Mouse (Mus musculus): ENCODE measurements around the gene Kcnip1. TPM values are rescaled to one million over a fixed set of nuclear protein-coding genes. Genes with fewer than 3 reads are reported as not detected.
A peak's percentile ranks its signal among the peaks of the same experiment; 100 is the strongest.

Kcnip1 gene
- polyA plus RNA-seq, 1 experiment, result not detected

DNA sequence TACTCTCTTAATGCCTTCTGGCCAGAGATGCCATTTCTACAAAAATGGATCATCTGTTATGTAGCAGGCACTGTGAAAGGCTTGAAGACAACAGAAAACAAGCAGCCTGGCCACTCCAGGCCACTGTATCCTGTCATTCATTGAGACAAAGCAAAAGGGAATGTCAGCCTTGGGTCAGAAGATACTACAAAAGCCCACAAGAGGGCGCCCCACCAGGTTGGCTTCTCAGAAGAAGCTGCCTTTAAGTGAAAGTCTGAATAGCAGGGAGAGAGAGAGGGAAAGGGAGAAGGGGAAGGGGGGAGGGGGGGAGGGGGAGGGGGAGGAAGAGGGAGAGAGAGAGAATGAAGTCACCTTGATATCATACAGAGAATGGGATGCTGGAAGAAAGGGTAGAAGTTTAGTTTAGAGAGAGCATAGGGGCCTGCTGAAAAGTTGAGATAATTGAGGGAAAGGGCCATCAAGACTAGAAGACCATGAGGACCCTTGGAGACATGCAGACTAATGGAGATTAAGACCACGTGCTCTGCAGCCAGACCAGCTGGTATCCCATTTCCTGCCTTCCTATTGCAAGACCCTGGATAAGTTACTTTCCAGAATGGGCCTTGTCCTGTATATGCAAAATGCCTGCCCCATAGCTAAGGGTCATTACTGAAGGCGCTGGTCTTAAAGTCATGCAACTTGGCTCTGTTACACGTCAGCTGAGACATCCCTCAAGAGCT, 48.7 kb downstream of the Kcnip1 start:
- Histone ChIP-seq H3K4me3 (ENCODE audit: extremely low read depth, insufficient read depth, insufficient read length) (no peak overlapping the region), H3K36me3 (ENCODE audit: control insufficient read depth, insufficient read depth, low read length) (no peaks in the 10 kb centered on the region), H3K4me1 (ENCODE audit: control insufficient read depth, insufficient read depth, insufficient read length) (peaks cover 6% of the 10 kb centered on the region; the same call in 1 of the 2 replicates), H3K27ac (ENCODE audit: insufficient read depth, low read length) (no peak overlapping the region), H3K27me3 (ENCODE audit: control insufficient read depth, insufficient read depth, low read length) (no peaks in the 10 kb centered on the region)
- DNase-seq (ENCODE audit: low read depth in 1 of 2, low spot score in 2 of 2), result no peak
- peak; percentile 39; the same call in 1 of the 2 replicates for TF ChIP-seq CTCF (IDR thresholded peaks at IDR 0.05; ENCODE audit: extremely low read depth, insufficient read depth, insufficient read length, insufficient replicate concordance)
- TF ChIP-seq POLR2A (IDR thresholded peaks at IDR 0.05; ENCODE audit: low read depth, low read length), result no peak
- WGBS, result 71% methylated on average over 4 of the region's 4 CpGs

GRCm38 (mm10) chr11:33943565-33943964, 49.4 kb downstream of the Kcnip1 start:
- H3K4me1 ChIP-seq (ENCODE audit: control insufficient read depth, insufficient read depth, insufficient read length), result peaks cover 6% of the 10 kb centered on the region; the same call in 1 of the 2 replicates
- H3K27me3 ChIP-seq (ENCODE audit: control insufficient read depth, insufficient read depth, low read length), result no peaks in the 10 kb centered on the region
- WGBS, result 85% methylated on average over 1 of the region's 1 CpGs
- no peak overlapping the region for H3K27ac ChIP-seq (ENCODE audit: insufficient read depth, low read length)
- no peak overlapping the region for H3K4me3 ChIP-seq (ENCODE audit: extremely low read depth, insufficient read depth, insufficient read length)
- no peak for DNase-seq (ENCODE audit: low read depth in 1 of 2, low spot score in 2 of 2)
- TF ChIP-seq POLR2A (IDR thresholded peaks at IDR 0.05; ENCODE audit: low read depth, low read length) (no peak), CTCF (IDR thresholded peaks at IDR 0.05; ENCODE audit: extremely low read depth, insufficient read depth, insufficient read length, insufficient replicate concordance) (no peak)
- no peaks in the 10 kb centered on the region for H3K36me3 ChIP-seq (ENCODE audit: control insufficient read depth, insufficient read depth, low read length)

- WGBS, result 40% methylated on average over 4 of the region's 4 CpGs
- Histone ChIP-seq H3K27ac (ENCODE audit: insufficient read depth, low read length) (peak overlapping the region; percentile 72; the same call in 1 of the 2 replicates), H3K4me3 (ENCODE audit: extremely low read depth, insufficient read depth, insufficient read length) (no peak overlapping the region), H3K27me3 (ENCODE audit: control insufficient read depth, insufficient read depth, low read length) (no peaks in the 10 kb centered on the region), H3K4me1 (ENCODE audit: control insufficient read depth, insufficient read depth, insufficient read length) (peaks cover 6% of the 10 kb centered on the region; the same call in 1 of the 2 replicates), H3K36me3 (ENCODE audit: control insufficient read depth, insufficient read depth, low read length) (no peaks in the 10 kb centered on the region)
- no peak for TF ChIP-seq POLR2A (IDR thresholded peaks at IDR 0.05; ENCODE audit: low read depth, low read length)
- no peak for TF ChIP-seq CTCF (IDR thresholded peaks at IDR 0.05; ENCODE audit: extremely low read depth, insufficient read depth, insufficient read length, insufficient replicate concordance)
- no peak for DNase-seq (ENCODE audit: low read depth in 1 of 2, low spot score in 2 of 2)
Measured at GRCm38 (mm10) chr11:33939456-33940113, 53.4 kb downstream of the Kcnip1 start.

DNA sequence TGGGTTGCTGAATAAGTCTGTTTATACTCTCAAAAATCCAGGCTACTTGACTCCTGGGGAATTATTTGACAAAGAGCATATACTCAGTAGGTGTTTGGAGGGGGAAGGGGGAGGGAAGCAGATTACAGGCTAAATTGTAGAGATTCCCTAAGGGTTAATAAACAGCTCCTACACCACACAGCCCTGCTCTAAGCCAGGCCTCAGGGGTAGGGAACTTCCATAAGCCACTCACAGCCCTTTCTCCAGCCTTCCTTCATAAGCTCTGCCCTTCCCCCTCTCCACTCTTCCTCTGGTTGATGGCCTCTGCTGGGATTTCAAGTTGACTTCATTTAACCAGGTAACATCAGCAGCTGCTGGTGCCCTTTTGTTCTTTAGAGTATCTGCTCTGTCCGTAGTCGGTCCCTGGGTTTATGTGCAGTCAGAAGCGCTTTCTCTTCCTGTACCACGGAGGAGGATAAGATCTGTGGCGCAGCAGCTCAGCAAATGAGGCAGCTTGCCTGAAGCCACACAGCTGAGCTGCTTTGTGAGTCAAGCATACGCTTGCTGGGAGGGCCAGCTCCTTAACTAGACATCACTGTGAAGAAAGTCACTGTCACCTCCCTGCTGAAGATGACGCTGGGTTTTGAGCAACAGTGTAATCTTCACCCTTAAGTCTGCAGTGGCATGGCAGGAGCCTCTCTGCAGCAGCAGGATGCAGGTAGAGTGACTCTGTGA, 54.2 kb downstream of the Kcnip1 start:
- peaks cover 6% of the 10 kb centered on the region; the same call in 1 of the 2 replicates for H3K4me1 ChIP-seq (ENCODE audit: control insufficient read depth, insufficient read depth, insufficient read length)
- H3K4me3 ChIP-seq (ENCODE audit: extremely low read depth, insufficient read depth, insufficient read length), result peak overlapping the region; percentile 7; the same call in 1 of the 2 replicates
- no peaks in the 10 kb centered on the region for H3K27me3 ChIP-seq (ENCODE audit: control insufficient read depth, insufficient read depth, low read length)
- 23% methylated on average over 7 of the region's 7 CpGs for WGBS
- peak; percentile 16 to 41 for DNase-seq (ENCODE audit: low read depth in 1 of 2, low spot score in 2 of 2)
- H3K36me3 ChIP-seq (ENCODE audit: control insufficient read depth, insufficient read depth, low read length), result no peaks in the 10 kb centered on the region
- H3K27ac ChIP-seq (ENCODE audit: insufficient read depth, low read length), result peak overlapping the region; percentile 72
- TF ChIP-seq POLR2A (IDR thresholded peaks at IDR 0.05; ENCODE audit: low read depth, low read length) (no peak), CTCF (IDR thresholded peaks at IDR 0.05; ENCODE audit: extremely low read depth, insufficient read depth, insufficient read length, insufficient replicate concordance) (no peak)

GRCm38 (mm10) chr11:33937641-33938040, 55.3 kb downstream of the Kcnip1 start:
- 76% methylated on average over 8 of the region's 8 CpGs for whole genome bisulfite sequencing
- DNase-seq (ENCODE audit: low read depth in 1 of 2, low spot score in 2 of 2), result no peak
- no peak for TF ChIP-seq CTCF (IDR thresholded peaks at IDR 0.05; ENCODE audit: extremely low read depth, insufficient read depth, insufficient read length, insufficient replicate concordance)
- TF ChIP-seq POLR2A (IDR thresholded peaks at IDR 0.05; ENCODE audit: low read depth, low read length), result no peak
- Histone ChIP-seq H3K4me1 (ENCODE audit: control insufficient read depth, insufficient read depth, insufficient read length) (peaks cover 9% of the 10 kb centered on the region; the same call in 1 of the 2 replicates), H3K27ac (ENCODE audit: insufficient read depth, low read length) (peak overlapping the region; percentile 56), H3K27me3 (ENCODE audit: control insufficient read depth, insufficient read depth, low read length) (no peaks in the 10 kb centered on the region), H3K4me3 (ENCODE audit: extremely low read depth, insufficient read depth, insufficient read length) (no peak overlapping the region), H3K36me3 (ENCODE audit: control insufficient read depth, insufficient read depth, low read length) (no peaks in the 10 kb centered on the region)

- H3K4me1 ChIP-seq (ENCODE audit: control insufficient read depth, insufficient read depth, insufficient read length), result peaks cover 6% of the 10 kb centered on the region; the same call in 1 of the 2 replicates
- 83% methylated on average over 9 of the region's 9 CpGs for WGBS
- no peak for TF ChIP-seq POLR2A (IDR thresholded peaks at IDR 0.05; ENCODE audit: low read depth, low read length)
- peak; percentile 55; the same call in 1 of the 2 replicates for TF ChIP-seq CTCF (IDR thresholded peaks at IDR 0.05; ENCODE audit: extremely low read depth, insufficient read depth, insufficient read length, insufficient replicate concordance)
- no peak overlapping the region for H3K4me3 ChIP-seq (ENCODE audit: extremely low read depth, insufficient read depth, insufficient read length)
- H3K36me3 ChIP-seq (ENCODE audit: control insufficient read depth, insufficient read depth, low read length), result no peaks in the 10 kb centered on the region
- no peaks in the 10 kb centered on the region for H3K27me3 ChIP-seq (ENCODE audit: control insufficient read depth, insufficient read depth, low read length)
- no peak overlapping the region for H3K27ac ChIP-seq (ENCODE audit: insufficient read depth, low read length)
- no peak for DNase-seq (ENCODE audit: low read depth in 1 of 2, low spot score in 2 of 2)
Measured at GRCm38 (mm10) chr11:33934286-33934685, 58.7 kb downstream of the Kcnip1 start.
